Mouse (Mus musculus): ENCODE data around the gene Prss12. TPM values are rescaled to one million over a fixed set of nuclear protein-coding genes. Genes with fewer than 3 reads are reported as not detected.
"Not testable (repeated sequence)": the region's sequence is repeated elsewhere in the genome, so short reads cannot be mapped to it uniquely, and the experiment has no call there.

The Prss12 gene
- polyA plus RNA-seq, 2 experiments from 2014 or later: 0.59 to 0.79 TPM

DNA sequence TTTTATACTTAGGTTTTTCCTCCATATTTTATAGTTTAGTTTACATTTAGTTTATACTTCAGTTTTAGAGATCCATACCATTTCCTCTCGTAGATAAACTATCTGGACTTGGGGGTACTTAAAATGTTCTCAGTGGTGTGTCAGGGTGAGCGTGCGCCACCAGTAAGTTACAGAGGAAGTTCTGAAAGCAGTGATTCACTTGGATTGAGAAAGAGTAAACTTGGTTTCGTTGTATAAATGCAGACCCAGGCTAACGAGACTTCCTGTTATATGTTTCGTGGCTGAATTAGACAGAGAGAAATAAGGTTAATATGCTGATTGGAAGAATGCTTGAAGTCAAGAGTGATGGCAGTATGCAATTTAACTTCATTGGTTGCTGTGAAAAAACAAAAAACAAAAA lies 34.6 kb downstream of the Prss12 start:
- ATAC-seq: no peak

DNA sequence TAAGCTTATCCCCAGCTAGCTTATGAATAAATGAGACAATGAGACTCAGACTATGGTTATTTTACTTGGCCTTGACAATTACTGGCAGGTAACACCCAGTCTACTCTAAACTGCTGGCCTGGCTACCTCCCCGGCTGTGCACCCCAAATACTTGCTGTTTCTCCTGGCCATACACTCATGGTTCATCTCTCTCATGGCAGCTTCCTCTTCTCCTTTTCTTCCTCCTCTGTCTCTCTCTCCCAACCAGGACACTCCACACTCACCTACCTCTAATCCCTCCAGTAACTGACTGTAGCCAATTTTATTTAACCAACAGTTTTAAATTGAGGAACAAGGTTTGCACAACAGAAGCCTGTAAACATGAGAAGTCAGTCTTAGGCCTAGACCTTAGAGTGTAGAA lies 45.1 kb downstream of the Prss12 start:
- ATAC-seq: no peak

DNA sequence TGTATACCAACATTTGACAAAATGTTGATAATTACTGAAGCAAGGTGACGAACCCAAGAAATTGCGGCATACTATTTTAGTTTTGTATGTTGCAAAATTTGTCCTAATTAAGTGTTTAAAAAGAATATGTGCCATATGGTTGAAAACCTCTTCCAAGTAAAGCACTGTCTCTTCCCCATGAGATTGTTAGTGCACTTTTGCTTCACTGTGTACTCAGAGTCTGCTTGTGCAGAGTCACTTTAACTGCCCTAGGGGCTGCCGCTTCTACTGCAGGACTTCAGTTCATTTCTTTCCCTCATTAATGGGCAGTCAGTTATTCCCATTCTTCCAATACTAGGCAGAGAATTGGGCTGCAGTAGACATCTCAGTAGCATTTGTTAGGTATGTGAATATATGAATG lies 46.5 kb downstream of the Prss12 start:
- ATAC-seq: no peak

DNA sequence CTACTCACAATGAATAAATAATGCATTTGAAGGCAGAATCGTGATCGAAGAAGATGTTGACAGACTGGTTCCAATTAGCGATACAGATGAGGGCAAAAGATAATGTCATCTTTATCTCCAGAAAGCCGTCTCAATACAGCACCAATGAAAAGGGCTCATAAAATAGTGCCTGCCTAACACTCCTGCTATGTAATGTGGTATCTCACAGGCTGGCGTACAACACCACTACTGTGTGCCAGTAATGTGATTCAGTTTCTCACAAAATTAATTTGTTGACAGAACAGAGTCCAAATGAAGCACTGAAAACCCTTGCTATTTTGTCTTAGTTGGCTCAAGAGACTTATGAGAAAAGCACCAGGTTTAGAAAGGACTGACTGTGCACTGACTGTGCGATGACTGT lies 48.4 kb downstream of the Prss12 start:
- no peak for ATAC-seq

DNA sequence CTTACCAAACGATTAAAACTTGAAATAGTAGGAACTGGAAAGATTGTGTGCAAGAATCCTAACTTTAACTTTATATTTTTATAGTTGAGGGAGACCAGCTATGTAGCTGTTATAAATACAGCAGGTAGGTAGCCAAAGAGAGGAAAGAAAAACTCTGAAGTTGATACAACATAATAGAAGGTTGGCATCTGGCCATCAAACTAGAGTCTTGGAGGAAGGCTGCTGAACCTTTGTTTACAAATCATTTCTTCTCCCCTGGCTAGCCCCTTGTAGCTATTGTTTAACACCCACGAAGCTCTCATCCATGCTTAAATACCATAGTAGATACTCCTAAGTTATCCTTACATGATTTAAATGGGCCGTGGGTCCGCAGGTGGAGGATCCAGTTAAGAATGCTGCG lies 52.1 kb downstream of the Prss12 start:
- no peak for ATAC-seq

DNA sequence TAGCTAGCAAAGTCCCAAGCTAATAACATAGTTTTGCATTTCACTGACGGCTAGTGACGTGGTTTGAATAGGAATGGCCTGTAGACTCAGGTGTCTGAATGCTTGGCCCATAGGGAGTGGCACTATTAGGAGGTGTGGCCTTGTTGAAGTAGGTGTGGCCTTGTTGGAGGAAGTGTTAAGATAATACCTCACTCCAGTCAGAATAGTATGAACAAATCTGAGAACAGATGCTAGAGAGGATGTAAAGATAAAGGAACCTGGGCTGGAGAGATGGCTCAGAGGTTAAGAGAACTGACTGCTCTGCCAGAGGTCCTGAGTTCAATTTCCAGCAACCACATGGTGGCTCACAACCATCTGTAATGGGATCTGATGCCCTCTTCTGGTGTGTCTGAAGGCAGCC lies 55.1 kb downstream of the Prss12 start:
- ATAC-seq: not testable (repeated sequence)

DNA sequence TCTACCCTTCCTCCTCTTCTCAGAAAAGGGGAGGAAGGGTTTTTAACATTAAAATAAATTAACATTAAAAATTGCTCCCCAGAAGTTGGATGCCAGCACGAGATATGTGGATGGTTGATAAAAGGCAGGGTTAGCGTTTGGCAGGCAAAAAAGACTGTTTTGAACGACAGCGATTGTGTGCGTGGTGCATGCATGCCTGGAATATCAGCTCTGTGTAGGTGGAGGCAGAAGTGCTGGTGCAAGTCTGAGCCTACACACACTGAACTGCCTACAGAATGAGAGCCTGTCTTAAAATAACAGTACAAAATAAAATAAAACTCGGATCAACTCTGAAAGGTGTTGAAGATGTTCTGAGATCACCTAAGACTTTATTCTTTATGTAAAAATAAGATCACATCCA lies 57.2 kb downstream of the Prss12 start:
- ATAC-seq: no peak

DNA sequence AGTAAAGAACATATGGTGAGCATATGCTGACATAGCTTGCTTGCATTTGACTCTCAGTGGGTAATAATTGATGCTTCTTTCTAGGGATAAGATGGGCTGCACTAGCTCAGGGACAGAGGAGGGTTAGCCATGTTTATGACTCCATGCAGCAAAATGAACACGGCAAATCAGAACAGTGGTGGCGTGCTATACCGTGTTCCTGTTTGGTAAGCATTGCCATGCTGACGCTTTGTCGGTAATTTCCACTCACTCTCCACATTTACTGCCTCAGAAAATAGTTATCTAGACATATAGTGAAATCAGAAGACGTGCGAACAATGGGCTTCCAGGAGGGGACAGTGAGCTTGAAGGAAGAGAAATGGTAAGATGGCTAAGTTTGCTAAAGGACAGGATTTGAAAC lies 58.1 kb downstream of the Prss12 start:
- ATAC-seq: no peak

DNA sequence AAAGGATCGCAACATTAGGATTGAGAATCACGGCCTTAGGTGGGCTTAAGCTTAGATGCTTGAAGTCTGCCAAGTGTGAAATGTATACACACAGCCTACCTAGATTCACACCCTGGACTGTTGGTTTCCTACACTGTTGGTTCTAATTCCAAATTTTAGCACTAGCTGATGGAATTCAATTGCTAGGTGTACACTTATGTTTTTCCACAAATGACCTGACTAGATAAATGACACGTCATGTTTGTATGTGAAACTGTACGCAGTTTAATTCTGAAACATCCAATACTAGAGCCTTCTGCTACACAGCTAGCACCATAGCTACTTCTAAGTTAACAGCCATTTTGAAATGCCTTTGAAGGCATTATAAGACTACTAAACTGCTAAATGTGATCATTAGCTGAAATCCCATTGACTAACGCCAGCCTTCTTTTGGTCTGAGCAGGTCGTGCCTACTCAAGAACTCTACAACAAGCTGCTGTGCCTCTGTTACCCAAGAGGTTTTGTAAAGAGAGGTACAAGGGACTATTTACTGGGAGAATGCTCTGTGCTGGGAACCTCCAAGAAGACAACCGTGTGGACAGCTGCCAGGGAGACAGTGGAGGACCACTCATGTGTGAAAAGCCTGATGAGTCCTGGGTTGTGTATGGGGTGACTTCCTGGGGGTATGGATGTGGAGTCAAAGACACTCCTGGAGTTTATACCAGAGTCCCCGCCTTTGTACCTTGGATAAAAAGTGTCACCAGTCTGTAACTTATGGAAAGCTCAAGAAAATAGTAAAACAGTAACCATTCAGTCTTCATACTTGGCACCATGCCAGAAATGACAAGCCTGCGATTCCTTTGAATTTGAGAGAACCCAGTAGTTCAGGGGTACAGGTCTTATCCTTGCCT lies 59.3 kb downstream of the Prss12 start:
- no peak for ATAC-seq

DNA sequence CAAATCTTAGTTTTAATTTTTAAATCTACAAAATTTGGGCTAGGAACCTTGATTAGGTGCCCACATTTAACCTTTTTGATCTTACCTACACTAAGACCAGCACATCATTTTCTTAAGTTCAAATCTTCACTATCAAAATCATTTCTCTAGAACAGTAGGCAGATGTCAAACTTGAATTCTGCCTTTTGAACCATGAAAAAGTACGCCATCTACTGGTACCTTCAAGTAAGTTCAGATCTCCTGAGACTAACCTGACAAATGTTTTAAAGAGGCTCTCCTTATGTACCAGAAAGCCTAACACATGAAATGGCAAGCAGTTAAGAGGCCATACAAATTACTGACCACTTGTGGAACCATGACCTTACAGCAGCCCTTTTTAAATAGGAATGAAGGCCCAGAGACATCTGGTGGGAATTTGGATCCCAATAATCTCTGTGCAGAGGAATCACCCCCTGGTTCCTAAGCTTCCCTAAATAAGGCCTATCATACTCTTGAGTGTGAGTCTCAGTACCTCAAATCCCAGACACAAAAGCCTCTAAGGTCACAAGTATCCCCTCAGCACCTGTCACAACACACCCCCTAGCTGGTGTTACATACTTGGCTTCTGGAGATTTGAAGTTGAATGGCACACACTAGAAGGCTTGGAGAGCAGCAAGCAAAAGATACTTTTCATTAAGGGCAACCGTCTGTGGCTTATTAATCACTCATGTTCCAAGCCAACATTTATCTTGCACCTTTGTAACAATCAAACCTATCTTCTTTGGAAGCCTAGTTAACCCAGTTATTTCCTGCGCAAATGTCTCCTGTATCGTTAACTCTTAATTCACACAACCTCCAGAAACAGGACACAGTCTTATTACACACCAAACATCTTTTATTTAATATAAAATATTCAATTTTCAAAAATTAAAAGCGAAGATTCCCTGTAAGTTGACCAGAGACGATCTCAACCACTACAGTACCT lies 60.3 kb downstream of the Prss12 start:
- ATAC-seq: no peak

DNA sequence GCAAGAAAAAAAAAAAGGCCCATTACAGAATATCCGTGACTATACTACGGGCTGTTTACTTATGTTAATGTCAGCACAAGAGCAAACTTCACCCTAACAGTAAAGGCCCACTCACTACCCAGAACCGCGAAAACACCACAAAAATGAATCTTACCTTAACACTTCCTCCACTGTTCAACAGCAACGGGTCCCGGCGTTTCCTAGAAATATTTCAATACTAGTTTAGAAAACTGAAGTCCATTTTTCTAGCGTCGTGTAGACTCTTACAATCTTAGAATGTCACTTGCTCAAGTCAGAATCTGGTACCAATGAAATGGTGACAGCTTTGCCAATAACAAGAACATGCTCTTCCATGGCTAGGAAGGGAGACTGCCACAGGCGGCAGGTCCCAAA lies 60.9 kb downstream of the Prss12 start:
- no peak for ATAC-seq

DNA sequence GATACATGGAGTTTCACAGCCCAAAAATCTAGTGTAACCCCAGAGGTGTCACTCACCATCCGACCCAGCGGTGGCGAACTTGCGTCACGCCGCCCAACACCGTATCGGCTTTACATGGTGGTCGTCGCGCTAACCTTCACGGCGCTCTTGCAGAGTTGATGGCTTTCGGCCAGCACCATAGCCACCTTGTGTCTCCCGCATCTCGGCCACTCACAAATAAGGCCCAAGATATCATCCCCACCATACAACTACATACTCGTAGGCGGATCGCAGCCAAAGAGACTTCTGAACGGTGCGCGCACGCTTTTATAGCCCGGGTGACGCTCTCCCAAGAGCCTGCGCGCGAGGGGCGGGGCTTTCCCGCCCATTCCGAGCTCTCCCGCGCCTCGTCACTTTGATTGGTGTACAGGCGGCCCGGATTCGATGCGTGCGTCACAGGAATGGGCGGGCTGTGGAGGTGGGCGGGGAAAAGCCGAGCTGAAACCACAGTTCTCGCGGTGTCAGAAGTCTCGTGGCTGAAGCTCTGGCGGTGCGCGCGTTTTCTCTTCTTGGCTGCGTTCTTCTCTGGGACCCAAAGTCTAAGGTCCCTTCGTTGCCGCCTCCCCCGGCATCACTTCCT lies 61.5 kb downstream of the Prss12 start:
- peak; percentile 83 for ATAC-seq

DNA sequence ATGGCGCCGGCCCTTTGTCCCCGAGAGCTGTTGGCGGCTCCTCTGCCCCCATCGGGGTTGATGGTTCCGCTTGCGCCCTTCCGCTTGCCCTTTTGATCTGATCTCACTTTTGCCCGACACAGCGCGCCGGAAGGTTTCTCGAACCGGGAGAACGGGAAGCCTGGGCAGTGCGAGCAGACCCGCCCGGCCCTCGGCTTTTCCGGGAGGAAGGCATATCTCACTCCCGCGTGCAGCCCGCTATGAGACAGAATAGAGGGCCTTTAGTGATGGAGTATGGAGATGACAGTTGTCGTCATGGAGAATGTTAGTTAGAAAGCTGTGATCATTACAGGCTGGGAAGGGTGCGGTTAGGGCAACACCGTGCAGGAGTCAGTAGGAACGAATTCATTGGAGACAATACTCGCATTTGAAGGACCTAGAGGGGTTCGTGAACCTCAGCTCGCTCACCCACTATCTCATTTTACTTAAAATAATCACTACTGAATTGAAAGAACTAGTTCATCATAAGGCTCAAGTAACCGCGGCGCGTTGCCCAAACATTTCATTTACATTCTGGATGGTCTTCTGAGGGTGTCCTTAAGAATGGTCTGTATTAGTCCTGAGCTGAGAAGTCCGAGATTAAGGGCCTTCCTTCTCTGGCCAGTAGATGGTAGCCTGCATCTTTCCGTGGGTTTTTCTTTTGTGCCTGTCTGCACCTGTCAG lies 62.1 kb downstream of the Prss12 start:
- peak; percentile 16 for ATAC-seq

DNA sequence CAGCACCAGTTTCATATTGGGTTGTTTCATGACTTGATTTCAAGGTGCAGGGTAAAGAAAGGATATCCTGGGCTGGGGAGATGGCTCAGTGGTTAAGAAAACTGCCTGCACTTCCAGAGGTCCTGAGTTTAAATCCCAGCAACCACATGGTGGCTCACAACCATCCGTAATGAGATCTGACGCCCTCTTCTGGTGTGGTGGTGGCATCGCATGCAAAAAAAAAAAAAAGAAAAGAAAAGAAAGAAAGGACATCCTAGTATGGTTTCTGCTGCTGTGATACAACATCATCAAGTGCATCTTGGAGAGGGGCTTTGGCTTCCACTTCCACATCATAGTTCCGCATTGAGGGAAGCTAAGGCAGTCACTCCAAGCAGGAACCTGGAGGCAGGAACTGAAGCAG lies 65.1 kb downstream of the Prss12 start:
- ATAC-seq: no peak

DNA sequence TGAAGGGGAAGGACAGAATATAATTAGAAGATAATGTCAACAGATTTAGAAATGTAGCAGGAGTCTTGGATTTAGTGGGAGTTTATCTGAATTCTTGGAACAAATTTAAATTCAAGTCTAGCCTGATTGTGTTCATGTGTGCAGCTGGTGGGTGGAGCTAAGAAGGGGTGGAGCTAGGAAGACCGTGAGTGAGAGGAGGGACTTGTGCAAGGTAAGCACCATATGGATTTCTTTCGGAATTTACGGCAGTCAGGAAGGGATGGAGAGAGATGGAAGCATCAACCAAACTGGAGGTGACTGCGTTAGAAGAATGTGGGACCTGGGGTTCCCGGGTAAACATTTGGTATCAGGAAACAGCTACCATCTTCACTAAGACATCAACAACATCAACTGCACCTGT lies 68.2 kb downstream of the Prss12 start:
- no peak for ATAC-seq

DNA sequence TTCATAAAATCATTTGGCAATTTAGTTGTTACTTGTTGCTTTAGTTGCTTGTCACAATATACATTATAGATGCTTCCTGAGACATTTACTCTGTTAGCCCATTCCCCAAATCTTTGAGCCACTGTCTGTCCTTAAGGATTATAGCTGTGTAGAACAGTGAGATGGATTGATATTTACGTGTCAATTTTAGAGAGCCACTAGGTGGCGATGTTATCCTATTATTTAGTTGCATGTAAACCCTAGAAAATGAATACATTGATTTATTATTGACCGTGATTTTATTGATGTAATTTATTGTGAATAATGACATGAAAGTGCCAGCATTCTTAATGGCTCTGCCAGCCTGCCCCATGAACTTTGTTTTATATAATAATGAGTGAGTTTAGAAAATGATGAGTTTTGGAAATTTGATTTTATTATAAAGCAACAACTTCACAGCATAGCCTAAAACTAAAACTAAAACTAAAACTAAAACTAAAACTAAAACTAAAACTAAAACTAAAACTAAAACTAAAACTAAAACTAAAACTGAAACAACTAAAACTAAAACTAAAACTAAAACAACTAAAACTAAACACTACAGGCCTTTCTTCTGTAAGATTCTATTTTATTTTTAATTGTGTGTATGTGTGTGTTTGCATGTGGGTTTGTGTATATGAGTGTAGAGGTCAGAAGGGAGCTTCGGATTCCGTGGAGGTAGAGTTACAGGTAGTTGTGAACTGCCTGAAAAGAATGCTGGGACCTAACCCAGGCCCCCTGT lies 69.1 kb downstream of the Prss12 start:
- ATAC-seq: peak; percentile 58

DNA sequence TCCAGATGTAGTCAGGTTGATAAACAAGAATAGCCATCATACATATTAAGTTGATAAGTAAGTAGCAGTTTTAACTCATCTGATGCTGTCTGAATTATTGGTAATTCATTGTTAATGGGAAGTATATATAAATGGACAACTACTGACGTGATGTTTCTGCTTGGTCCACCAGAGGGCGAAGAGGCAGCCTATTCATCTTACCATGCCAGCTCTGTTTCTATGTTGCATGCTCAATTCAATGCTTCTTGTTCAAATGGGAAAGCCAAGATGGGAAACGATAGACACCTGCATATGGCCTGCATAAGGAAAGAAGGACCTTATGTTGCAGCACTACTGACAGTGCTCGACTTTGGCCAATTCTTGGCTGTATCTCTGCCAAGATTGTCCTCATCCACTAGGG lies 70.1 kb downstream of the Prss12 start:
- ATAC-seq: peak; percentile 74

DNA sequence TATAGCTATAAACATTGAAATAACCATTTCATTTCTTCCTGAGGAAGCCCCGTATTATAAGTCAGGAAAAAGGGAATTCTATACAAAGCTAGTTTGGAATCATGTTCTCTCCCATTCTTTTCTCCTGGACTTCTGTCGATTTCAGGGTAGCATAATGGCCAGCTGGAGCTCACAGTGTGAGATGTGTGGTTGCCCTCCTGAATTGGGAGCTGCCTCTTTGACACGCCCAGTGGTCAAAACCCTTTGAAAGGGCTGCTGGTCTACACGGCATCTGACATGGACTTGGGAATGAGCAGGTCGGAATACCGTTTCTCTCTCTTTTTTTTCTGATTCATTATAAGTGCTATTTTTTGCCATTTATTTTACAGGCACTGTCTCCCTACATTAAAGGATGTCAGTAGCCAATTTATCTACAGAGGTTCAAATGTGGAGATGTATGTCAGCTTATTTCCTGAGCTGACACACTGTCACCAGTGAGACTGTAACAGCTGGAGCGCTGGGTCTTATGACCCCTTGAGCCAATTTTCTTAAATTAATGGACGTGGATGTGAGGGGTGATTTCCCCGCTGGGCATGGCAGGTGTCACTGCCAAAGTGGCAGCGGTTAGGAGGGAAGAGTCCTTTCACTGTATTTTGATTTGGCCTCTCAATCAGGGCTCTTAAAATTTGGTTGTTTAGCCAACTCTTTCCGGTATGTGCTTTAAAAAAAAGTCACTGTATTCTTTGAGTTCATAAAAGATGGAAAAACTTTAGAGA lies 79.8 kb downstream of the Prss12 start:
- no peak for ATAC-seq

DNA sequence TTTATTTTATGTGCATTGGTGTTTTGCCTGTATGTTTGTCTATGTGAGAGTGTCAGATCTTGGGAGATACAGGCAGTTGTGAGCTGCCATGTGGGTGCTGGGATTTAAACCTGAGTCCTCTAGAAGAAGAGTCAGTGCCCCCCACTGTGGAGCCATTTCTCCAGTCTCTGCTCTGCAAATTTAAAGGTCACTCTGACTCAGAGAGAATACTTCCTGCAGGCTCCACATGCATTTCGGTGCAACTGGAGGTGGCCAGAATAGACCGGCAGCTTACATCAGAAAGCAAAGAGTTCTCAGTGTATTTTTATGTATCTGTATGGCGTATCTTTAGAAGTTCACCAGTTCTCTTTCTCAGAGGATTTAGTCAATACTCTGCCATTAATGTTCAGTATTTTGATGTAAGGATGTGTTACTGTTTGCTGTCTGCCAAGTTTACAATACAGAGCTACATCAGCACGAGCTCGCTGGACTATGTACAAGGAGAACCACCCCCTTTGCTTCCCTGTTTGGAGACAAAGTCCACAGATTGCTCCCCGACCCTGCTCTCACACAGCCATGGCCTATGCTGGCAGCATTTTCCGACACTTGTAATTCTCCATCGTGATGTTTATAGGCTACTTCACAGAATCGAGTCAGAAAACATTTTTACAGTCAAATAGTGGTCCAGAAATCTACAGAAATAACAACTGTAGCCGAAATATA lies 81.2 kb downstream of the Prss12 start:
- no peak for ATAC-seq

DNA sequence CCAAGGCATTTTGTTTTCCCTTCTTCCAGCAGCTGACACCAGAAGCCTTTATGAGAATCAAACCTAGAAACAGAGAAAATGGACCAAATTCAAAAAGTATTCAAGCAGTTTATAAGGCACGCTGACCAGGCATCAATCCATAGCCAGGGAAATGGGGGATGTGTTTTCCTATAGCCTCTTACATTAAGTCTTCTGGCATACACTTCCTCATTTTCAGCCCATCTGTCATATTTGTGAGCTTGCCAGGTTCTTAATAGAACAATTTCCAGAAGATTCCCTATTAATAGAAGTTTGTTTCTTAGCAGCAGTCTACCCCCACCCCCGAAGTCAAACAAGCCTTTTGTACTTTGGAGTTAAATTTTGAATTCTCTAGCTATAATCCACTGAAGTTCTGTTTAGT lies 84.4 kb downstream of the Prss12 start:
- no peak for ATAC-seq

All from activated CD4-positive, CD25-positive, alpha-beta regulatory T cell, adult 4 months (primary cell).